Mouse (Mus musculus): Measurements from ENCODE around the gene Kiss1r.
"Not testable (repeated sequence)": the region's sequence is repeated elsewhere in the genome, so short reads cannot be mapped to it uniquely, and the experiment has no call there.

Gene Kiss1r

GRCm38 (mm10) chr10:79937775-79938526 lies 21.2 kb downstream of the Kiss1r start:
- in situ Hi-C loops (cut with MboI, MseI) = loop anchor here (5.0 kb wide), 1 partner anchor 41 kb away; no protein-coding TSS in a partner anchor

GRCm38 (mm10) chr10:79940749-79941148 lies 24.0 kb downstream of the Kiss1r start:
- in situ Hi-C loops (cut with MboI, MseI) = no loop called here

GRCm38 (mm10) chr10:79942988-79943387 lies 26.2 kb downstream of the Kiss1r start:
- in situ Hi-C loops (cut with MboI, MseI) = no loop called here

GRCm38 (mm10) chr10:79943471-79943901 lies 26.7 kb downstream of the Kiss1r start:
- in situ Hi-C loops (cut with MboI, MseI) = no loop called here

GRCm38 (mm10) chr10:79945507-79946234 lies 28.9 kb downstream of the Kiss1r start:
- in situ Hi-C loops (cut with MboI, MseI) = no loop called here

- in situ Hi-C loops (cut with MboI, MseI) = no loop called here
Measured at GRCm38 (mm10) chr10:79946752-79947322, 30.1 kb downstream of the Kiss1r start.

- in situ Hi-C loops (cut with MboI, MseI) = no loop called here
Measured at GRCm38 (mm10) chr10:79947502-79947901, 30.7 kb downstream of the Kiss1r start.

- in situ Hi-C loops (cut with MboI, MseI) = no loop called here
Measured at GRCm38 (mm10) chr10:79949873-79950272, 33.1 kb downstream of the Kiss1r start.

GRCm38 (mm10) chr10:79950661-79951060 lies 33.9 kb downstream of the Kiss1r start:
- in situ Hi-C loops (cut with MboI, MseI) = no loop called here

- in situ Hi-C loops (cut with MboI, MseI) = no loop called here
Measured at GRCm38 (mm10) chr10:79953946-79954345, 37.2 kb downstream of the Kiss1r start.

- in situ Hi-C loops (cut with MboI, MseI) = no loop called here
Measured at GRCm38 (mm10) chr10:79955691-79956090, 38.9 kb downstream of the Kiss1r start.

GRCm38 (mm10) chr10:79956643-79957154 lies 39.9 kb downstream of the Kiss1r start:
- in situ Hi-C loops (cut with MboI, MseI) = no loop called here

- in situ Hi-C loops (cut with MboI, MseI) = no loop called here
Measured at GRCm38 (mm10) chr10:79958140-79958816, 41.5 kb downstream of the Kiss1r start.

- in situ Hi-C loops (cut with MboI, MseI) = not testable (repeated sequence)
Measured at GRCm38 (mm10) chr10:79959412-79959811, 42.6 kb downstream of the Kiss1r start.

- in situ Hi-C loops (cut with MboI, MseI) = no loop called here
Measured at GRCm38 (mm10) chr10:79959847-79960601, 43.3 kb downstream of the Kiss1r start, which contains the start of gene Wdr18. Gene Wdr18, plus strand, starts transcription at chr10:79960152.

- in situ Hi-C loops (cut with MboI, MseI) = no loop called here
Measured at GRCm38 (mm10) chr10:79960671-79961294, 44.0 kb downstream of the Kiss1r start.

GRCm38 (mm10) chr10:79964727-79965126 lies 48.0 kb downstream of the Kiss1r start:
- in situ Hi-C loops (cut with MboI, MseI) = no loop called here

GRCm38 (mm10) chr10:79965325-79965724 lies 48.6 kb downstream of the Kiss1r start:
- in situ Hi-C loops (cut with MboI, MseI) = no loop called here

- in situ Hi-C loops (cut with MboI, MseI) = no loop called here
Measured at GRCm38 (mm10) chr10:79966886-79967400, 50.2 kb downstream of the Kiss1r start.

GRCm38 (mm10) chr10:79968181-79968580 lies 51.4 kb downstream of the Kiss1r start:
- in situ Hi-C loops (cut with MboI, MseI) = no loop called here

All from regulatory T cell (primary cell).